Mouse (Mus musculus): ENCODE measurements around the gene Wnk2.

The Wnk2 gene

DNA sequence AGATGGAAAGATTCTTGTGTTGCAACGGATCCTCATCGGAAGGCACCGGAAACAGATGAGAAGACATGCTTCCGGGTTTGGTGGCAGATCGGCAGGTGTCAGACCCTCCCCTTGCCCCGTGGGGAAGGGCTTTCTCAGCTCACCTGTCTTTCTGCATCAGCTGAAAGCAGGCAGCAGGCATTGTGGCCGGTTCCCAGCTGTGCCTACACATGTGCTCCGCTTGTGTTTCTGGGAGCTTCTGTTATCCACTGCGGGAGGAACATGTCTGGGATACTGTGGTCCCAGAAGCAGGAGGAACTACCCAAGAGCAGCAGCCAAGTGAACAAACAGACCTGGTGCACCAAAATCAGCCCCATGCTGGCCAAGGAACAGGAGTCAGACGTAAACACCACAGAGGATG lies 27.7 kb upstream of the Wnk2 start:
- DNase-seq: peak; percentile 90

DNA sequence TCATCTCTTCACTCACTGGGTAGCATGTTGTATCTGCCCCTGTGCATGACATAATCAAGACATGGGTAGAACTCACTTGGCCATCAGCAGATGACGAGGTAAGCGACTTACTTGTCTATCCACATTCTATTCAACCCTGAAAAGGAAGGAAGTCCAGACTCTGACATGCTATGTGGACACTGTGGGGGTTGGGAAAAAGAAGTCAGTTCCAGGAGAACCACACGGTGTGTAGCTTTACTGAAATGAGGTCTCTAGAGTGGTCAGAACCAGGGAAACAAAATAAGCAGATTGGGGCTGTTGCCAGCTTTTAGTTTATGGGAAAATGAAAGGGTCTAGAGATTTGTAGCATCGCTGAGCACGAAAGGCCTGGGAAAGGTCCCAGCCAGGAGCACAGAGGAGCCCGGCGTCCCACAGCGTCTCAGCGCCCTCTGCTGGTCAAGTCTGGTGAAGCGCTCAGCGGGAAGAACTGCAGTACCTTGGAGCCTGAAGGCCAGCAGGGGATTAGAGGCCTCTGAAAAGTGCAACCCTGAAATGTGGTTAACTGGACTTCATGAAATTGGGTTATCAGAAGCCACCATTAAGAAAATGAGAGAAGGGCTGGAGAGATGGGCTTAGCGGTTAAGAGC lies 25.3 kb upstream of the Wnk2 start:
- DNase-seq: peak; percentile 96

DNA sequence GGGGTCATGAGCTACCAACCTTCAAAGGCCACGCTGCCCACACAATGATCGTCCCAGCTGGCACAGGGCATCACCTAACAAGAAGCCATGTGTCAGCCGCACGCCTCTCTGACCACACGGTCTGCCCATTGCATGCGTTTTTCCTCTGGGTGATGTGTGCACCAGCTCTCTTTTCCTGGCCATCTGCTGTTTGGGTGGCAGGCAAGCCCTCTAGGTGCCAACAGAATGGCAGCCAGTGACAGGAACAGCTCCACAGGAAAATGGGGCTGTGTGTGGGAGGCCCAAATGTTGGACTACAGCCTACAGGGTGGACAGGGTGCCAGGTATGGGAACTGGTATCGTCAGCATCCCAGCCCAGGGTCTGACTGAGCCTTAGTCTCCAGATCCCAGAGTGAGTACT lies 24.5 kb upstream of the Wnk2 start:
- DNase-seq: peak; percentile 89

DNA sequence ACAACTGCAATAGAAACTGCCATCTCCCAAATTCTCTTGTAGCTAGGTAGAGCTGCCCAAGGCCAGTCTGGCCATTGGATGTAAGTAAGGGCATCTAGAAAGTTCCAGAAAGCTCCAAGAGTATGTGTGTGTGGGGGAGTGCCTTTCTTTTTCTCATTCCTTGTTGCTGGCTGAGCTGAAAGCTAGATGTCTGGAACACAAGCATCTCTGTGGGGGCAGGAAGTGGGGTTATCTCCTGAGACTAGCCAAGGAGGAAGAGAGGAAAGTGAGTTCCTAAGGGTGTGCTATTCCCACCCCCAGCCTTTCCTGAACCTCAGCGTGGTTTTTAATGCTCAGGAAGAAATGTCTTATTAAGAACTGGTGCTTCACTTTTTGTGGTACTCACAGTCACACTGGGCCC lies 23.9 kb upstream of the Wnk2 start:
- DNase-seq: peak; percentile 82

DNA sequence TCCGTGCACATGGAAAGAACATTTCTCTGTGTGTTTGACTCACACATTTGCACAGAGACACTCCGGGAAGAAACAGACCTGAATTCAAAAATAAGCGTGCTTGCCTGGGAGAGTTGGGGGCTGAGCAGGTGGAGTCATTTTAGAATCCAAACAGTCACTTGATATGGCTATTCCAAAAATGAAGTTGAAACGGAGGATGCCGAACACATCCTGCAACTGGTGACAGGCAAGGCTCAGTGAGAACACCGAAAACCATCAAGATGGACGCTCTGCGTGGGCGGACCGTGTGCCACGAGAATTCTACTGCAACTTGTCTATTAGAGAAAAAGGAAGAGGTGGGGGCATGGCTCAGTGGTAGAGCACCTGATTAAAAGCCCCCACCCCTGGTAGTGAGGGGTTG lies 22.8 kb upstream of the Wnk2 start:
- no peak for DNase-seq

DNA sequence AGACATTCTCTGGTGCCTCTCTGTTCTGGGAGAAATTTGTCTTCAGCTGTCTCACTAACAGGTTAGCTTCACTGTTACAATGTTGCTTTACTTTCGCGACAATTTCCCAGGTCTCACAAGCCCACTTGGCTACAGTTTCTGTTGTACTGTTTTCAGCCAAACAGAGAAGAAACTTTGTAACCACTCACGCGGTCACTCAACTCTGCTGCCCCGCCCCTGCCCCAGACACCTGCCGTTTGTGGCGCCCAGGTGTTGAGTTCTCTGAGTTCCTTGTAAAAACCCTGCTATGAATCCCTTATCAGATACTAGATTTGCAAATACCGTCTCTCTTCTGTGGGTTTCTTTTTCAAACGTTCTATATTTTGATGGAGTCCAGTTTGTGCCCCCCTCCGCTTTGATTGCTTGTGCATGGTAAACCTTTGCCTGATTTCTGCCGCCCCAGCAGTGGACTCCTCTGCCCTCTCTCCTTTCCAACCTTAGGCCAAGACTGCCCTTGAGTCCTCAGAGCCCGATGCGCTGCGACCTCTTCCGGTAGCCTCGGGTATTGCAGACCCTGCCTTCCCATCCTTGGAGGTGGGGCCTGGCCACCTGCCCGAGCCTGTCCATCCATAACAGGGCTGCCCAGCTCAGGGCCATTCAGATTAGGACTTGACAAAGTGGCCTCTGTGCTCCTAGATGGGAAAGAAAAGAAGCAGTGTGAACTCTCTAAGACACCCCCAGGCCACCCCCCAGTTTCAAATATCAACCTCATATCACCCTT lies 21.8 kb upstream of the Wnk2 start:
- peak; percentile 97 for DNase-seq

DNA sequence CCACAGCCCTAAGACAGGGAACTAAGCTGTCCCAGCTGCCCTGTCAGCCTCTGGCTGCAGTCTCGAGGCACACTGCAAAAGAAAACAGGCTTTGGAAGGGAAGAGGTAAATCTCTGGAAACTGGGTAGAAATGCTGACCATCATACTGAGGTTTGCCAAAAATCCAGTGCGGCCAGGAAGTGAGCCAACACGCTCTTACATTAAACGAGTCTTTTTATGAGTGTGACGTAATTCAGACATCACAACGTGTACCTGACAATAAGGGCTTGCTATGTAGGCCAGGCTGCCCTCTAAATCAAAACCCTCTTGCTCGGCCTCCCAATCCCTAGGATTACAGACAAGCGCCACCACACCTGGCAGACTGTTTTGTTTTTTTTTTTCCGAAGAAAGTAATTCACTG lies 19.3 kb upstream of the Wnk2 start:
- no peak for DNase-seq

DNA sequence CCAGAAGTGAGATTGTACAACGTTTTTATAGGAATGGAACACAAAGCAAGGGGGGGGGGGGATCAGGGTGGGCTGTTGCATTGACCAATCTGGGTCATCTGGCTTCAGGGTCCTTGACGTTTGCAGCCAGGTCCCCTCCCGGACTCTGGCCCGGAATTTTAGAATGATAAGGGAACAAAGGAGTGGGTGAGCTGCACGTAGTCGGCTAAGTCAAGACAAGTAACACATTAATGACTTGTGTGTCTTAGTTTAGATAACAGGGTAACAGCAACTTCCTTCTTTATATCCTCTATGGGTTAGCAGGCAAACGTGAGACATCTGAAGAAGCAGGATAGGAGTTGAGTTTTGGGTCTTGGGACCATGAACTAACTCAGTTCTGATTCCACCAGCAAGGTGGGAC lies 15.8 kb upstream of the Wnk2 start:
- no peak for DNase-seq

DNA sequence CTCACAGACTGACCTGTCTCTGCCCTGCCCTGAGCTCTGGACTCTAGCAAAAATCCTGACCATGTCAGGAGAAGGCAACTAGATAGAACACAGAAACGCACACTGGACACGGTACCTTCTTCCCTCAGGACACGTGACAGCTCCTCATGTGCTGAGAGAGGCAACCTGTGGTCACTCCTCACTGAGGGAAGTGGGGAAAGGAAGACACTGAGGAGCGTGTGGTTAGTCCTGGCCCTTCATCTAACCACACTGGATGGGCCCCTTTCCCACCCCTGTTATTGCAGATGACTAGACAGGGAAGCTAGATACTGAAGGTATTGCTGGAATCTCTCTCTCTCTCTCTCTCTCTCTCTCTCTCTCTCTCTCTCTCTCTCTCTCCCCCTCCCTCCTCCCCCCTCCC lies 14.9 kb upstream of the Wnk2 start:
- no peak for DNase-seq

DNA sequence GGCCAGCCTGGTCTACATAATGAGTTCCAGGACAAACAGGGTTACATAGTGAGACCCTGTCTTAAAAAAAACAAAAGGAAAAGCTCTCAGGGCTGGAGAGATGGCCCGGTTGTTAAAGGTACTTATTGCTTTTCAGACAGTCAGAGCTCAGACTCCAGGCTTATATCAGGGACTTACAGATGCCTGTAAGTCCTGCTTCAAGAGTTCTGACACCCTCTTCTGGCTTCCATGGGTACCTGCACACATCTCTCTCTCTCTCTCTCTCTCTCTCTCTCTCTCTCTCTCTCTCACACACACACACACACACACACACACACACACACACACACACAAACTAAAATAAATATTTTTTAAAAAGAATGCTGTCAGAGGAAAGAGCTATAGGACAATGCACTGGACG lies 13.4 kb upstream of the Wnk2 start:
- no peak for DNase-seq

DNA sequence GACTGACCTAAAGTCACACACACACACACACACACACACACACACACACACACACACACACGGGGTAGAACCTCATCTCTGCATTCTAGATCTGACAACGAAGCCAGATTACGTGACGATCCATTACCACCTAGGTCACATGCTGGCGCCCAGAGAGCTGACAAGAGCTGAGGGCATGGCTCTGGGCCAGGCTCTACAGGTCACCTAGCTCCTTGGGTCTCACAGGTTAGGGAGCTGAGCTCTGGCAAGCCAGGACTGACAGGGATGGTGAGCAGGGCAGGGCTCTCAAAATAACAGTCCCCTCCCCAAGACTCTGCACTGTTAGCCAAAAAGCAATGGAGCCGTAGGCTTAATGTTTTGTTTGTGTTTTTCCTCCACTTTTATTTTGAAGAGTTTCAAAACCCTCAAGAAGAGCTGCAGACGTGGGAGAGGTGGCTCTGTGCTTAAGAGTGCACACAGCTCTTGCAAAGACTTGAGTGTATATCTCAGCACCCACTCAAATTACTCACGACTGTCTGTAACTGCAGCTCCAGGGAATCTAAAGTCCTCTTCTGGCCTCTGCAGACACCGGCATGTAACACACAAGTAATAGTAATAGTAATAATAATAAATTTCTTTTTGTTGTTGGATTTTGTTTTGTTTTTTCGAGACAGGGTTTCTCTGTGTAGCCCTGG lies 10.4 kb upstream of the Wnk2 start:
- no peak for DNase-seq

DNA sequence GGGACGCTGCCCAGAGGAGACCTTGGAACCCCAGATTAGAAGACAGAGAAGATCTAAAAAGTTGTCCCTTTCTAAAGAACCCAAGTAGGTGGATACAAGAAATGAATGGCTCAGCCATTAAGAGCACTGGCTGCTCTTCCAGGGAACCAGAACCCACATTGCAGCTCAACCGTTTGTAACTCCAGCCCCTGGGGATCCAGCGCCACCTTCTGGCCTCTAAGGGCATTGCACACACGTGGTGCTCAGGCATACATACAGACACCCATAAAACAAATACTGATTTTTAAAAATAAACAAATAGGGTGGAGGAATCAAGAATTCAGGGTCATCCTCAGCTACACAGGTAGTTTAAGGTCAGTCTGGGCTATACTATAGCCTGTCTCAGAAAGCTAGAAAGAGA lies 8.8 kb upstream of the Wnk2 start:
- DNase-seq: no peak

DNA sequence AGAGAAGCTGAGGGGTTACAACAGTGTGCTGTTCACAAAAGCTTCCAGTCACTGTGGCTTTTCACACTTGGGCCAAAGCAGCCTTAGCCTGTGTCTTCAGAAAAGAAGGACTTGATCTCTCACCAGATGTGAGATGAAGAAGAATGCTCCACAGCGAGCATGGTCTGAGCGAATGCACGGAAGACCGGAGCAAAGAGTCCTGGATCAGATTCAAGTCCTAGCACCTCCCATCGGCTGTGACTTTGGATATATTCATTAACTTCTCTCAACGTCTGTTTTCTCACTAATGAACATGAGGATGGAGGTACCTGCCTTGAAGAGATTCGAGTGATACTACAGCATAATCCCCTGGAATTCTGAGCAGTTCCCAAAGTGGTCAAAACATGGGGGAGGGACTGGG lies 6.8 kb upstream of the Wnk2 start:
- DNase-seq: no peak

DNA sequence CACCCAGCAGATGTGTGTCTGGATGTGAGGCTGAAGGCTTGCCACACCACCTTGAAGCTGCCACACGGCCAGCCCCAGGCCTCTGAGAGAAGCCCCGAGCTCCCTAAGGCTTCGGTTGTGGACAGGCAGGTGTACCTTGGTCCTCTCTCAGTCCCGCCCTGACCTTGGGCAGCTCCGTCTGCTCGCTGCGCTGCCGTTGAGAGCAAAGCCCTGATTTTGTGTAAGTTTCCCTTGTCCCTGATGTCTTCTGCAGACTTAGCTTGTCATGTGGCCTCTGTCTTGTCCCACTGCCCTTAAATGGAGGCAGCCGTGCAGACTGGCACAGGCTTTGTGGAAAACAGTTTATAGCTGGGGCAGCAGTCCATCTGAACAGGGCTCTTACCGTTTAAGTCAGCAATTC lies 6.2 kb upstream of the Wnk2 start:
- no peak for DNase-seq

DNA sequence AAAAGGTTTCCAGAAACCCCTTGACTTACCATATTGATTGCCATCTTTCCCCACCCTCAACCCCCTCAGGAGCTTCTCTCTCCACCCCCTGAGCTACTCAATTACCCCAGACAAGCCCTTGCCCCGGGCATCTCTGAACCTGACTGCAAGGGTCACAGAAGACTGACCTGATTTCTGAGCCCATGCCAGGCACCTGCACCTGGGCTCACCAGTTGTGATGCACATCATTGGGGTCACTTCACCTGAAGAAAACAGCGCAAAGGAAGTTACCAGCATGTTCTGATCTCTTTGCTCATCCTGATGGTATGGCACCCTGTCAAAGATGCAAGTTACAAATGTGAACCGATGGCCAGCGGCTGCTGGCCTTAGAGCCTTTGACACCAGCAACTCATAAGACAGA lies 873 bp upstream of the Wnk2 start:
- DNase-seq: no peak

DNA sequence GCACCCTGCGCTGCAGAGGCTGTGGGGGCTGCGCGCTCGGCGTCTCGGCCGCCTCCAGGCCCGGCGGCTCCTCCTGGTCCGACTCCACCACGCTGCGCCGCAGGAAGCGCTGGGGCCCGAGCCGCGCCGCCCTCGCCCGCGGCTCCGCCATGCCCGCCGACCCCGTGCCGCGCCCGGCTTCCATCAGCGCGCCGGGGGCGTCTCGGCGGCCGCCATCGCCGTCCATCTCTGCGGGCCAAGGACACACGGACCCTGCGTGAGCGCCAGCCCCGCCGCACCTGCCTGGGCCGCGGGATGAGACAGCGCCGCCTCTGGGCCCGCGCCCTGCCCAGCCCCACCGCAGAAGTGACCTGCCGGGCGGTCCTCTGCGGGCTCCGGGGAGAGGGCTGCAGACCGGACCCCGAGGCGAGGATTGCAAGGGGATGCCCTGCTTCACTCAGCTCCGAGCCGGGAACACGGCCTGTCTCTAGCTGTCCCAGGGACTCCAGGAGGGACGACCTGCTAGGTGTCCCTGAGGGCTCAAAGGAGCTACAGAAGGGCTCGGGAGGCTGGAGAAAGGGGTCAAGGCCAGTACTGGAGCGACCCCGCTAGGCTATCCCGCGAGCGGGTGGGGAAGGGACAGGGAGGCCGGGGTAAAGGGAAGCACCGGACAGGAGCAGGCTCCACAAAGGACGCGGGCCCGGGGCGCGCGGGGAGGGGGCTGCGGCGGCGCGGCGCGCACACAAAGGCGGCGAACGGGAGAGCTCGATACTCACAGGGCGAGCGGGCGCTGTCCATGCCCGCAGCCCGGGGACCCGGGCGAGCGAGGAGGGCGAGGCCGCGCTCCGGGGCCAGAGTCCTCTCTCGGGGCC lies 582 bp downstream of the Wnk2 start:
- peak; percentile 94 for DNase-seq

DNA sequence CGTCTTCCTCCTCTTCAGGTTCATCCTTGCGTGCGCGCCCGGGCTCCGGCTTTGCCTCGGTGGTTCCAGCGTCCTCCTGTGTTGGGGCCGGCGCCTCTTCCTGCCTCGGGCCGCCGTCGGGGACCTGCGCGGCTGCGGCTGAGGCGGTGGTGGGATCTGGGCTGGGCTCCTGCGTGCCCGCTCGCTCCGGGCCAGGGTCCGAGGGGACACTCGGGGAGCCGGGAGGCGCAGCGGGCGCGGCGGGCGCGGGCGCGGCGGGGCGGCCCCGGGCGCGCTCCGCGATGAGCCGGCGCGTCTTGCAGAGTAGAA lies 1.2 kb downstream of the Wnk2 start:
- DNase-seq: no peak

DNA sequence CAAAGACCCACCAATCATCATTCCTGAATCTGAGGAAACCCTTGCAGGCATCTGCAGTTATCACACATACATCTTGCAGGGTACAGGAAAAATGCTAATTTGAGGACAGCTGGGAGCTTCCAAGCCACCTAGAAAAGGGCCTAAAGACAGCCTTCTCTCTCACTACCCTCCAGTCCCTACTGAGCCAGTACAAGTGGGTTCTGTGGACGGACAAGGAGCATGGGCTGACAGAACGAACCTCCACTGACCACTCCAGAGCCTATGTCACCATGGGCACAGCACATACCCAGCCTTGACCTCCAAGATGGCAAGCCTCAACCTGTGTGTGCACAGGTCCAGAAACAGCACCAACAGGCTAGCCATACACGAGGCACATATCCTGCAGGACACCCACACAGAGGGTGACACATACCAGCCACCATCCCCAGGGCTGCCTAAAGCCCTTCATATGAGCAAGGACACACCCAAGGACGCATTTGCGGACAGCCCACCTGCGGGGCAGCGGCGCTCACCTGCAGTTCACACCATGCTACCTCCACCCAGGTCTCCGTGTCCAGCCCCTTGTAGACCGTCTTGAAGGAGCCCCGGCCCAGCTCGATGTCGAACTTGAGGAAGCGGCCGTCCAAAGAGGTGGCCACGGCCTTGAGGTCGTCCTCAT lies 1.6 kb downstream of the Wnk2 start:
- peak; percentile 90 for DNase-seq

DNA sequence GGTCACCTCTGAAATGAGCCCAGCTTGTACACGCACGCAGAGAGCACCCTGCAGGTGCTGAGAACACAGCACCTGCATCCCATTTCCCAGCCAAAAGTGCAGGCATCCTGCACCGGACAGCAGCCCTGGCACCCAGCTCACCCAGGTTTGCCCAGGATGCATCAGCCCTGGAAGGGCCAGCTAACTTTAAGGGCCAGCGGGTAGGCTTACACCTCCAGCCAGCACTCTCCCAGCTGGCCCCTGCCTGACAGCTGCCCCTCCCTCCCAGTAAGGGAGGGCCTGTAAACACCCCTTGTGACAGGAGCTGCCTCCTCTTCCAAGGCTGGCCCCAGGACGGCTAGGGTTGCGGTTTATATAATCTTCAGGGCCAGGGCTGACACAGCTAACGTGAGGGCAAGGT lies 2.4 kb downstream of the Wnk2 start:
- peak; percentile 99 for DNase-seq

DNA sequence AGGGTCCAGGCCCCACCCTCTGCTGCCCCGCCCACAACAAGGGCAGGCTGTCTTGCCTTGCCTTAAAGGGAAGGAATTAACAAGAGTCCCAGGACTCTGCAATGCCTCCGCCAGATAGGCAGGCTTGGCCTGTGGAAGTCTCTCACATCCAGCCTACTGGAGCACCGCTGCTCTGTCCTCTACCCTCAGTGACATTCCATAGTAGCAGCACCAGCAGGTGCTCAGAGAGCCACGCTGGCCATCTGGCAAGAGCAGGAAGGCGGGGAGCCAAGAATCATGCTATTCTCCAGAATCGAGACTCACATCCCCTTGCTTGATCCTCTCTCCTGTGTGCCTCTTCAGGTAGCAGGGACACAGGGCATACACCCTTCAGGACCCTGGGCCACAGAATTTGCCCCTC lies 3.4 kb downstream of the Wnk2 start:
- peak; percentile 95 for DNase-seq

DNA sequence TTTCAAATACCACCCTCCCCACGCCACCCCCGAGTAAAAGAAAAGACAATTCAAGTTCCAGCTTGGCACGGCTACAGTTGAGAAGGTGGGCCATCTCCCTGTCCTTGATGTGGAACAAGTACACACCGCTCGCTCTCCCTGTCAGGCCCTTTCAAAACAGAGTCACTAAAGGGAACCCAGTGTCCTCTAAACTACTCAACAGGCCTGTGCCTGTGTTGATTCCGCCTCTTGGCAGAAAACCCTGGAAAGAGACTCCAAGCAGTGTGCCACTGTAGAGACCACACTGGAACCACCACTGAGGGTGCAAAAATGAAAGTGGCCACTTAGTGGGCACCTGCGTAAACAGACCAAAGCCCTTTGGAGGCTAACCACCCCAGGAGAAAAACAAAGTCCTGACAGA lies 4.5 kb downstream of the Wnk2 start:
- peak; percentile 95 for DNase-seq

DNA sequence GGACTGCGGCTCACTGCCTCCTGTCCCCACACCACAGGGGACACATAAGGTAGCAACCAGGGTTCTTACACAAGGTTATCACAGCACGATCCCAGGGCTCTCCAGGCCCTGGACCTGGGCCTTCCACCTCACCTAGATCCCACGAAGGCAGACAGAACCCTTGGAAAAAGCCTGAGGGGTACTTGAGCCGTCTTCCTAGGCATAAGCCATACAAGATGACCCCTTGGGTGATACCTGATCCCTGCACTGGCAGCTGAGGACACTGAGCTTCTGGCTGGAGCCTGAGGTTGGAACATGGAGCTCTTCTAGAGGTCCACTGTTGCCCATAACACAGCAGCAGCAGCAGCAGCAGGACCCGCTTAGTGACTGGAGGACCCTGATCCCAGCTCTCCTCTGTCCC lies 5.4 kb downstream of the Wnk2 start:
- peak; percentile 92 for DNase-seq

DNA sequence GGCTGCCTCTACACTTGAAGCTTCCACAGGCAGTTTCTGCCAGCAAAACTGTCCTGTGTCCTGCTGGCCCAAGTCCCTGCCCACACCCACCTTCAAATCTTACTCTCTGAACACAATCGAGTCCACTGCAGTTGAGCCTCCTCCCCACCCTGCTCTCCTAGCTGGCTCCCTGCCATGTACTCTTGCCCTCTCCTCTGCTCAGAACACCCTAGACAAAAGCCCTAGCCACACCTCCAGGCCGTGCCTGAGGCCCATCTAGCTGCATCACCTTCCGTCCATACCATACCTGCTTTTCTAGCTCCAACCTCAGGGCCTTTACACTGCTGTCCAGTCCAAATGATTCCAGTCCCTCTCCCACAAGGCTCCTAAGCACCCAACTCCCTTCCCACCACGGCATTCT lies 7.2 kb downstream of the Wnk2 start:
- DNase-seq: peak; percentile 88
